Mouse (Mus musculus): ENCODE measurements around the gene Ddit4. TPM values are rescaled to one million over a fixed set of nuclear protein-coding genes. Genes with fewer than 3 reads are reported as not detected.

Ddit4 gene
- total and polyA plus RNA-seq, 3 experiments: 39.5 to 136 (median 50.6) TPM

DNA sequence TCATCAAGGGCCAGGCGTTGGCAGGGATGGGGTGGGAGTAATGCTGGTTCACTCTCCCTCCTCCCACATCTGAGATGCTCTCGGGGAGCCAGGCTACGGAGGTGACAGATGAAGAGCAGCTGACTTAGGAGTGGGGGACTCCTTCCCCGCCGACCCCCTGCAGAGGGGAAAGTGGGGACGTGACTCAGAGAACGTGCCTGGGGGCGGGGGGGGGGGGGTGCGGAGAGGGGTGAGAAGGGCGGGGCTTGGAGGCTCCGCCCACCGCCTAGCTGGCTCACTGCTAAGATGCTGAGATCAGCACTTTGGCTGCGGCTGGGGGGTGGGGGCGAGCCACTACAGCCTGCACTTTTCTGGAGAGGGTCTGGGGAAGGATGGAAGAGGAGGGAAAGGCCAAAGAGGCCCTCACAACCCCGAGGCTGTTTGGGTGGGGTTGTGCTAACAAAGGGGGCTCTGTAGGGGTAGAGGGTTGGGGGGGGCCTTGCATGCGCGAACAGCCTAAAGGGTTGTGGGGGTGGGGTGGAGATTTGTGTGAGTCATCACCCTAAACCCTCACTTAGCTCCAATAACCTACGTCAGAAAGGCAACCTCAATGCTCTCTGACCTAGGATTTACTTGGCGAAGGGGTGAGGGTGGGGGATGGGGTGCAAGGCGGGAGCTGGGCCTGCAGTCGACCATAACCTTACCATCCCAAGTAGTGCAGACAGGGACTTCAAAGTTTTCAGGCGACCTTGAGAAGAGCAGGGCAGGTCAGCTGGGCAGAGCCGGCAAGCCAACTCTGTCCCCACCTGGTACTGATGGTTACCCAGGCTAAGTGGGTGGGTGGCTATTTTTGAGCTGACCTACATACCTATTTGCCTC lies 13.1 kb upstream of the Ddit4 start:
- H3K79me2 ChIP-seq (replicated peaks; ENCODE audit: control insufficient read depth, extremely low read depth, insufficient read depth, poor library complexity, severe bottlenecking): no peaks in the 10 kb centered on the region
- peaks cover 3% of the 10 kb centered on the region for H3K9me3 ChIP-seq (replicated peaks; ENCODE audit: low read length)
- H3K36me3 ChIP-seq (replicated peaks in 1 of 2; ENCODE audit: control insufficient read depth in 1 of 2, insufficient read depth in 1 of 2, low read length in 1 of 2): no peaks in the 10 kb centered on the region
- H3K27me3 ChIP-seq (replicated peaks): no peaks in the 10 kb centered on the region
- H3K27ac ChIP-seq (ENCODE audit: insufficient read depth, low read depth): no peak overlapping the region
- DNase-seq (ENCODE audit: extremely low read depth): no peak
- H3K4me1 ChIP-seq (ENCODE audit: control insufficient read depth in 1 of 2, insufficient read depth in 2 of 2): peaks cover 4 to 21% of the 10 kb centered on the region in 2 experiments
- no peak overlapping the region for H3K4me3 ChIP-seq (replicated peaks in 1 of 3; ENCODE audit: low read depth in 2 of 3, low read length in 2 of 3, poor library complexity in 1 of 3)
- dilution Hi-C loops (cut with MboI; ENCODE audit: extremely low pct_ligation_motif_present, extremely low pct_unique_long_range_greater_than_20kb, low sequenced_read_pairs): no loop called here
- H3K4me2 ChIP-seq (ENCODE audit: insufficient read depth, low read depth, poor library complexity, severe bottlenecking): no peak overlapping the region
- TF ChIP-seq MAX (IDR thresholded peaks at IDR 0.05; ENCODE audit: low read length) (no peak), NELFE (IDR thresholded peaks at IDR 0.05; ENCODE audit: low read depth, low read length) (no peak), MAFK (IDR thresholded peaks at IDR 0.05; ENCODE audit: insufficient replicate concordance, low read length) (peak; percentile 83), SIN3A (IDR thresholded peaks at IDR 0.05; ENCODE audit: low read length) (no peak), ELF1 (IDR thresholded peaks at IDR 0.05; ENCODE audit: low read depth, low read length) (no peak)
- in situ Hi-C loops (cut with MboI; ENCODE audit: low pct_ligation_motif_present, low pct_unique_long_range_greater_than_20kb, low sequenced_read_pairs): no loop called here
- H3K9ac ChIP-seq (ENCODE audit: insufficient read depth, low read depth): no peak overlapping the region

DNA sequence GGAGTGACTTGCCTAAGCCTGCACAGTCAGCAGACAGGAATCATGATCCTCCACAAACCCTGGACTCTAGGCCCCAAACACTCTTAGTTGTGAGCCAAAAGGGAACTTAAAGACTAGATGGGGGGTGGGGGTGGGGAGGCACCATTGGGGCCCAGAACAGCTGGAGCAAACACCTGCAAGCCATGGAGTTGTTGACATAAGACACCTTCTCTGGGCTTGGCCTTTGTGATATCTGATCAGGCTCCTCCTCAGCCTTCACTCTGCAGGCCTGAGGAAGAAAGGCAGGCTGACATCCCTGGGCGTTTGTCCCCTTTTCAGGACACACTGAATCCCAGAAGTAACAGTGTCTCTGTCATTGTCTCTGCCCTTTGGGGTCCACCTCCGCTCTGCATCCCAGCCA lies 12.0 kb upstream of the Ddit4 start:
- dilution Hi-C loops (cut with MboI; ENCODE audit: extremely low pct_ligation_motif_present, extremely low pct_unique_long_range_greater_than_20kb, low sequenced_read_pairs): no loop called here
- in situ Hi-C loops (cut with MboI; ENCODE audit: low pct_ligation_motif_present, low pct_unique_long_range_greater_than_20kb, low sequenced_read_pairs): no loop called here
- no peaks in the 10 kb centered on the region for H3K27me3 ChIP-seq (replicated peaks)
- H3K4me2 ChIP-seq (ENCODE audit: insufficient read depth, low read depth, poor library complexity, severe bottlenecking): no peak overlapping the region
- H3K4me3 ChIP-seq (replicated peaks in 1 of 3; ENCODE audit: low read depth in 2 of 3, low read length in 2 of 3, poor library complexity in 1 of 3): no peak overlapping the region
- H3K4me1 ChIP-seq (ENCODE audit: control insufficient read depth in 1 of 2, insufficient read depth in 2 of 2): peaks cover 8 to 27% of the 10 kb centered on the region in 2 experiments
- TF ChIP-seq NELFE (IDR thresholded peaks at IDR 0.05; ENCODE audit: low read depth, low read length) (no peak), MYC (IDR thresholded peaks at IDR 0.05; ENCODE audit: low read depth, low read length) (no peak), TCF12 (IDR thresholded peaks at IDR 0.05; ENCODE audit: low read depth, low read length) (peak; percentile 73; the same call in 1 of the 2 replicates), ETS1 (conservative IDR thresholded peaks at IDR 0.05; ENCODE audit: low read depth, low read length) (peak; percentile 45), BHLHE40 (IDR thresholded peaks at IDR 0.05; ENCODE audit: low read depth, low read length) (0 out of 2 replicates have a peak, but pooled peaks have one; percentile 16), MAFK (IDR thresholded peaks at IDR 0.05; ENCODE audit: insufficient replicate concordance, low read length) (no peak), UBTF (IDR thresholded peaks at IDR 0.05; ENCODE audit: low read depth, low read length) (no peak)
- no peaks in the 10 kb centered on the region for H3K36me3 ChIP-seq (replicated peaks in 1 of 2; ENCODE audit: control insufficient read depth in 1 of 2, insufficient read depth in 1 of 2, low read length in 1 of 2)
- no peak overlapping the region for H3K27ac ChIP-seq (ENCODE audit: insufficient read depth, low read depth)
- H3K79me2 ChIP-seq (replicated peaks; ENCODE audit: control insufficient read depth, extremely low read depth, insufficient read depth, poor library complexity, severe bottlenecking): no peaks in the 10 kb centered on the region
- no peak for DNase-seq (ENCODE audit: extremely low read depth)
- H3K9me3 ChIP-seq (replicated peaks; ENCODE audit: low read length): peaks cover 3% of the 10 kb centered on the region
- no peak overlapping the region for H3K9ac ChIP-seq (ENCODE audit: insufficient read depth, low read depth)

DNA sequence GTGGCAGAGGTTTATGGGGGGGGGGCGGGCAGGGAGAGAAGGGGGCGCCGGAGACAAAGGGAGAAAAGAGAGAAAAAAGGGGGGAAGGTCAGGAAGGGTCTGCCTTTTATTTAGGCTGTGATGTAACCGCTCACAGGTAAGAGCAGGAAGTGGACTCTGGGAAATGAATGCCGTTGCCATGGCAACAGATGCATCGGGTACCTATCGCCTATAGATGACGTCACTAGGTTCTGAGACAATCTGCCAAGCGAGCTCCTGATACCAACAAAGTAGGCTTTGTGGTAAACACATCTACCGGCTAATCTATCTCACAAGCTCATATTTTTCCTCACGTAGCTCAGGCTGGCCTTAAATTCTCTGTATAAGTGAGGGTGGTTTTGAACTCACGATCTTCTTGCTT lies 7.9 kb upstream of the Ddit4 start:
- Histone ChIP-seq H3K9me3 (replicated peaks; ENCODE audit: low read length) (no peaks in the 10 kb centered on the region), H3K9ac (ENCODE audit: insufficient read depth, low read depth) (no peak overlapping the region), H3K4me1 (ENCODE audit: control insufficient read depth in 1 of 2, insufficient read depth in 2 of 2) (peaks cover 10 to 31% of the 10 kb centered on the region in 2 experiments), H3K27me3 (replicated peaks) (no peaks in the 10 kb centered on the region), H3K4me2 (ENCODE audit: insufficient read depth, low read depth, poor library complexity, severe bottlenecking) (no peak overlapping the region), H3K4me3 (replicated peaks in 1 of 3; ENCODE audit: low read depth in 2 of 3, low read length in 2 of 3, poor library complexity in 1 of 3) (no peak overlapping the region), H3K27ac (ENCODE audit: insufficient read depth, low read depth) (no peak overlapping the region), H3K36me3 (replicated peaks in 1 of 2; ENCODE audit: control insufficient read depth in 1 of 2, insufficient read depth in 1 of 2, low read length in 1 of 2) (no peaks in the 10 kb centered on the region), H3K79me2 (replicated peaks; ENCODE audit: control insufficient read depth, extremely low read depth, insufficient read depth, poor library complexity, severe bottlenecking) (no peaks in the 10 kb centered on the region)
- DNase-seq (ENCODE audit: extremely low read depth): no peak
- no peak for TF ChIP-seq SMC3 (IDR thresholded peaks at IDR 0.05; ENCODE audit: low read depth, low read length)
- no peak for TF ChIP-seq NELFE (IDR thresholded peaks at IDR 0.05; ENCODE audit: low read depth, low read length)
- TF ChIP-seq USF1 (IDR thresholded peaks at IDR 0.05; ENCODE audit: low read depth, low read length): no peak
- no peak for TF ChIP-seq ETS1 (conservative IDR thresholded peaks at IDR 0.05; ENCODE audit: low read depth, low read length)
- no peak for TF ChIP-seq MYC (IDR thresholded peaks at IDR 0.05; ENCODE audit: low read depth, low read length)
- TF ChIP-seq TBP (conservative IDR thresholded peaks at IDR 0.05; ENCODE audit: low read depth, low read length): no peak
- no peak for TF ChIP-seq SIN3A (IDR thresholded peaks at IDR 0.05; ENCODE audit: low read length)
- TF ChIP-seq ELF1 (IDR thresholded peaks at IDR 0.05; ENCODE audit: low read depth, low read length): no peak
- TF ChIP-seq ZNF384 (IDR thresholded peaks at IDR 0.05; ENCODE audit: low read depth, low read length): no peak
- dilution Hi-C loops (cut with MboI; ENCODE audit: extremely low pct_ligation_motif_present, extremely low pct_unique_long_range_greater_than_20kb, low sequenced_read_pairs) (no loop called here), in situ Hi-C loops (cut with MboI; ENCODE audit: low pct_ligation_motif_present, low pct_unique_long_range_greater_than_20kb, low sequenced_read_pairs) (no loop called here)
